Mouse (Mus musculus): ENCODE results near the gene Tmem43.

GRCm38 (mm10) chr6:91527227-91527860, 53.8 kb downstream of the Tmem43 start:
- no peak for TF ChIP-seq CTCF (IDR thresholded peaks at IDR 0.05; ENCODE audit: low read depth, low read length)
- no peak for TF ChIP-seq POLR2A (IDR thresholded peaks at IDR 0.05; ENCODE audit: borderline replicate concordance, low read depth, low read length)

Measured in bone marrow macrophage, adult 2 months (primary cell).